Mouse (Mus musculus) erythroblast, embryonic 14.5 days (primary cell): ENCODE measurements at regions not wholly inside any gene's neighbourhood (a gene's known extent, or its start where the extent isn't known, plus 50 kb on each side); places are given as distances from the start of the nearest gene placed in this dataset.
A peak's percentile ranks its signal among the peaks of the same experiment; 100 is the strongest.

Source experiments
- H3K27me3 ChIP-seq: 2 replicates; pipeline ENCODE4 v1.6.1; 2012; ENCODE audit warnings: inconsistent platforms; ENCODE audit not compliant: control insufficient read depth
- H3K36me3 ChIP-seq: 2 replicates; pipeline ENCODE4 v1.6.1; 2012; ENCODE audit warnings: mild to moderate bottlenecking, inconsistent platforms; ENCODE audit not compliant: control insufficient read depth
- H3K4me1 ChIP-seq: 2 replicates; pipeline ENCODE4 v1.6.1; 2012; ENCODE audit warnings: inconsistent platforms; ENCODE audit not compliant: control insufficient read depth
- H3K4me3 ChIP-seq: replicated peaks from 2 replicates; pipeline ENCODE3; 2012; ENCODE audit warnings: moderate library complexity, mild to moderate bottlenecking, inconsistent platforms
- H3K9me3 ChIP-seq: 2 replicates; pipeline ENCODE4 v1.6.1; 2012; ENCODE audit warnings: low read length, inconsistent platforms, mixed read lengths; ENCODE audit not compliant: control insufficient read depth
- GATA1 ChIP-seq: IDR thresholded peaks from 2 replicates; pipeline ENCODE4 v1.6.1; 2012; ENCODE audit warnings: low read length, inconsistent platforms, mixed read lengths
- TAL1 ChIP-seq: IDR thresholded peaks from 3 replicates; pipeline ENCODE4 v1.6.1; 2012; ENCODE audit warnings: low read length, inconsistent platforms, mixed read lengths

DNA sequence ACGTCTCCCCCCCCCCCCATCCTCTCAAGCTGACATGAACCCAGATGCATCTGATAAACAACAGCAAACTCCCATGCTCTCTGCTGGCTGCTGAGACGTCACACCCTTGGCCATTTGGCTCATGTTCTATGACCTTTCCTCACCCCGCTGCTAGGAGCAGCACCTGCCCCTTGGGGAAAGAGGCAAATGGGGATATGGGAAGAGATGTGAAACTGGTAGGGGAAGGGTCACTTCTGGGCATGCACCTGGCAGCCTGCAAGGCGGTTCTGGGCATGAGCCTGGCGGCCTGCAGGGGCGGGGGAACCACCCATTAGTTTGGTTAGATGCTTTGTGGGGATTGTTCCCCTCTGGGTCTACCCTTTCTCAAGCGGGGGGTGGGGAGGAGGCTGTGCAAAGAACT lies 187.9 kb upstream of the Zfp618 start:
- Histone ChIP-seq H3K36me3 (no peaks in the 10 kb centered on the region), H3K27me3 (peaks cover 7% of the 10 kb centered on the region; the same call in 1 of the 2 replicates), H3K9me3 (no peaks in the 10 kb centered on the region), H3K4me3 (no peak overlapping the region), H3K4me1 (peaks cover 2% of the 10 kb centered on the region; the same call in 1 of the 2 replicates)
- no peak for TF ChIP-seq TAL1
- TF ChIP-seq GATA1, result no peak

DNA sequence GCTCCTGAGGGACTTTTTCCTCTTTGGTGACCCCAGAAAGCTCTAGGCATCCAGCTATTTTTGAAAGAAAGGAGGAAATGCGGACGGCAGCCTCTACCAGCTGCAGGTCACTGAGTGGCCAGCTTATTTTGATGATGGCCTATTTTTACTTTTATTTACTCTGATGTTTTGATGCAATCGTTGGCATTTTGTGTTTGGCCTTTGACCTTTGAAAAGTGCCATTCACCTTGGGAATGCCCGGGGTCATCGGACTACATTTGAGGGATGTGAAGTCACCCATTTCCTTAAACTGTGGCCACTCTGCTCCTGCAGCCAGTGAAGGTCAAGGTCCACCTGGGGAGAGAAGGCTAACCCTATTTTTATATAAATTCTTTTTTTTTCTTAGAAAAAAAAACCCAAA lies 186.8 kb upstream of the Zfp618 start:
- H3K27me3 ChIP-seq, result peaks cover 7% of the 10 kb centered on the region; the same call in 1 of the 2 replicates
- no peak for TF ChIP-seq TAL1
- TF ChIP-seq GATA1, result no peak

DNA sequence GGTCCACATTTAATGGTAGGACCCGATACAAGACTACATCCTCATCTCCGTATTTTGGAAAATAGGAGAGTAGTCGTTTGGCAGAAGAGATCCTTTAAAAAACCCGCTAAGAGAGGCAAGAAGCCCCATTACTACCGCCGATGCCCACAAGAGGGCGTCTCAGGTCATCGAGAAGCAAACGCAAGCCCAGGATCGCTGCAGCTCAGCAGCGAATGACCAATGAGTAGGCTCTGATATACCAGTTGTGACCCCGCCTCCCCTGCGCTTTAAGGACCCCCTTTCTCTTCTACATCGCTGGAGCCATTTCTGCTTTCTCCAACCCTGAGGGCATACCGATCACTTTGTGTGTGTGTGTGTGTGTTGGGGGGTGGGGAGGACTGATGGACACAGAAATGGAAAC lies 185.0 kb upstream of the Zfp618 start:
- H3K36me3 ChIP-seq, result no peaks in the 10 kb centered on the region
- H3K9me3 ChIP-seq, result no peaks in the 10 kb centered on the region
- H3K4me1 ChIP-seq, result peaks cover 2% of the 10 kb centered on the region; the same call in 1 of the 2 replicates
- TF ChIP-seq GATA1 (no peak), TAL1 (no peak)
- peaks cover 7% of the 10 kb centered on the region; the same call in 1 of the 2 replicates for H3K27me3 ChIP-seq
- peak overlapping the region; percentile 16 for H3K4me3 ChIP-seq

More for the DNA sequence above, 186.8 kb upstream of the Zfp618 start:
- no peaks in the 10 kb centered on the region for H3K9me3 ChIP-seq
- no peak overlapping the region for H3K4me3 ChIP-seq
- H3K4me1 ChIP-seq, result peaks cover 2% of the 10 kb centered on the region; the same call in 1 of the 2 replicates
- H3K36me3 ChIP-seq, result no peaks in the 10 kb centered on the region

DNA sequence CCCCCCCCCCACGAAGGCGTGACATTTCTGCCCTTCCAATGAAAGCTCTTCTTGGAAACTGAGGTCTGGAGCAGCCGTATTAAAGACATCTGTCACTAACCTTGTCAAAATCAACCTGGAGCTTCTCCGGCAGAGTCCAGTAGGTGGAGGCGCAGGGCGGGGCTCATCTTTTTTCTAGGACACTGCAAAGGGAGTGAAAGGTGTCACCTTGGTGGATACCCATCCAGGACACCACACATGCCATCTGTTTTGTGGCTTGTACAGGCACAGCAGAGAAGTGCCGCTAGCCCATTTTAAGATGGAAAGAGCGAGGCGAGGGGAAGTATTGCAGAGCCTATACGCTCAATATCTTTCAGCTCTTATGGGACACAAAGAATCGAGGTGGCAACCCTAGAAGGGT lies 184.5 kb upstream of the Zfp618 start:
- H3K36me3 ChIP-seq, result no peaks in the 10 kb centered on the region
- TF ChIP-seq TAL1 (no peak), GATA1 (no peak)
- H3K4me1 ChIP-seq, result peaks cover 2% of the 10 kb centered on the region; the same call in 1 of the 2 replicates
- H3K27me3 ChIP-seq, result peaks cover 7% of the 10 kb centered on the region; the same call in 1 of the 2 replicates
- H3K4me3 ChIP-seq, result no peak overlapping the region
- no peaks in the 10 kb centered on the region for H3K9me3 ChIP-seq

DNA sequence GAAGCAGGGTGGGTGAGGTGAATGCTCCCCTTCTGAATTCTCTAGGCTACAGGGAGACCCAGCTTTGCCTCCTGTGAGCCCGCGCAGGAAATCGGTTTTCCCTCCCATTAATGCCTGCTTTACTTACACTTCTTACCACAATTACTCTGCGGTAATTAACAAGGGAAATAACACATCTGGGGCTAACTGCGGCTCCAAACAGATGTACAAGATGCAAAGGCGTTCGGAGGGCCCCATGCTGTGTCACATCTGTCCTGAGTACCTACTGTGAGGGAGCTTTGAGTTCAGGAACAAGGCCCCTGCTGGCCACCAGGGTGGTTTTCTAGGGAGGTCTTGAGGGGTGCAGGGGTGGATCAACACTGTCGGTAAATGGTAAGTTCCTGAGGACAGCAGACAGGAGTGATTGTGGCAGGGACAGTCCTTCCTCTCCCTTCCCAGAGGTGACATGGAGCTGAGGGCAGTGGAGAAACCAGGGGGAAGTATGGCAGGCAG lies 184.0 kb upstream of the Zfp618 start:
- no peak overlapping the region for H3K4me3 ChIP-seq
- H3K9me3 ChIP-seq, result no peaks in the 10 kb centered on the region
- no peaks in the 10 kb centered on the region for H3K36me3 ChIP-seq
- H3K4me1 ChIP-seq, result peaks cover 2% of the 10 kb centered on the region; the same call in 1 of the 2 replicates
- no peak for TF ChIP-seq TAL1
- no peak for TF ChIP-seq GATA1
- peaks cover 7% of the 10 kb centered on the region; the same call in 1 of the 2 replicates for H3K27me3 ChIP-seq

DNA sequence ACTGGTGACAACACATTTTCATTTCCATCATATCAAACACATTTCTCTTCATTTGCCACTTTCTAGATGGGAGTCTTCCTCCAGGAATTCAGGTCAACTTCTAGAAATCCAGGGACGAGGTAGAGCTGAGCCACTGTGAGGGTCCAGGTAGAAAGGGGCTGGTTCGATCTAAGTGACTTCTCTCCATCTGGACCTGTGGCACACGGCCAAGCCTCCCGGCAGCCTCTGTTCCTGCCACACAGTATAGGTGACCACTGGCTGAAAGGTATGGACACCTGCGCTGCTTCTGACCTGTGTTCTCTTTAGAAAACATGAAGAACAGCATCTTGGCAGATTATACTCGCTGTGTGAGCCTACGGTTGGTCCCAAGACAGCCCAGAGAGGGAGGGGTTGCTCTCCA lies 179.7 kb upstream of the Zfp618 start:
- H3K9me3 ChIP-seq, result no peaks in the 10 kb centered on the region
- TF ChIP-seq GATA1 (no peak), TAL1 (no peak)
- H3K4me3 ChIP-seq, result no peak overlapping the region
- H3K27me3 ChIP-seq, result peaks cover 7% of the 10 kb centered on the region; the same call in 1 of the 2 replicates
- no peaks in the 10 kb centered on the region for H3K4me1 ChIP-seq
- no peaks in the 10 kb centered on the region for H3K36me3 ChIP-seq

DNA sequence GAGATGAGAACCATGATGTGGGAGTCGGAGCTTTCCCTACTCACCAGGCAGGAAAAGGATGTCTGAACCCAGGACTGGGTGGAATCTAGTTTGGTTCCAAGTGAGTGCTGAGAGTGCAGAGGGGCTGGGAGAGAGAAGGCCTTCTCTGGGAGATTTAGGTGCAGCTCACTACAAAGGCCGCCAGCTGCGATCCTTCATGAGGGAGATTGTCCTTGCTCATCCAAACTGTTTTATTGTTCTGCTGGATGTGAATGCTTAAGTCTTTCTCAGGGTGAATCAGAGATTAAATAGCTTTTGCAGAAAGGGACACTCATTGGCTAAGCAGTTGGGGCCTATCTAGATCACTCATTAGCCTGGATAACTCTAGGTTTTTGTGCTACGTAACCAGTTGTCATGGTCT lies 175.7 kb upstream of the Zfp618 start:
- no peak overlapping the region for H3K4me3 ChIP-seq
- no peaks in the 10 kb centered on the region for H3K9me3 ChIP-seq
- no peaks in the 10 kb centered on the region for H3K4me1 ChIP-seq
- TF ChIP-seq GATA1 (no peak), TAL1 (no peak)
- H3K27me3 ChIP-seq, result no peaks in the 10 kb centered on the region
- H3K36me3 ChIP-seq, result no peaks in the 10 kb centered on the region

DNA sequence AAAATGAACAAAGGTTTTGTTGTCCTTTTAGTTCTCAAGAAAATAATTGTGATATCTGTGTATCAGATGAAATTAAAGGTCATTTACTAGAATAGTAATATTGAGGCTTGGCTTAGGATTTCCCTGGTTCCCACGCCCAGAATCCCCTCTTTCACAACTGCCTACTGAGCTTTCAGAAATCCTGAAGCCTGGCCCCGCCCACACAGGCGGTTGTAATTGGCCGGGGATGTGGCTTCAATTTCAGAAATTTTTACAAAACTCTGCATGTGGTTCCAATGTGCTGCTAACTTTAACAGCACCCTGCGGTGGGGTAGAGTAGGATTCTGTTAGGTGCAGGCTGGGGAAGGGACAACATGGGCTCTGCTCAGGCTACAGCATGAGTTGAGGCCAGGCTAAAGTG lies 171.8 kb upstream of the Zfp618 start:
- Histone ChIP-seq H3K36me3 (no peaks in the 10 kb centered on the region), H3K9me3 (no peaks in the 10 kb centered on the region), H3K4me3 (no peak overlapping the region), H3K4me1 (no peaks in the 10 kb centered on the region), H3K27me3 (no peaks in the 10 kb centered on the region)
- TF ChIP-seq TAL1 (no peak), GATA1 (no peak)

DNA sequence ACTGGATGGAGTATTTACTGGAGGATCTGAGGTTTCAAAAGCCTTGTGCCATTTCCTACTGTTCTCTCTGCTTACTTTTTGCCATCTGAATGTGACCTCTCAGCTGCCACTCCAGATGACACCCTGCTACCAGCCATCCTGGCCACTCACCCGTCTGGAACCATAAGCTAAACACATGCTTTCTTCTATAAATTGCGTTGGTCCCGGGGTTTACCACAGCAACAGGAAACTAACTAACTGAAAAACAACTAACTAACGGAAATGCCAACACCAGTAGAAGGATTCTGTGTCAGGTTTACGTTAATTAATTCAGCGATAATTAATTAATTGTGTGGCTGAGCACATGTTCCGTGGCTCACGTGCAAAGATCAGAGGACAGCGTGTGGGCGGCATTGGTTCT lies 169.8 kb upstream of the Zfp618 start:
- H3K4me3 ChIP-seq, result no peak overlapping the region
- H3K36me3 ChIP-seq, result no peaks in the 10 kb centered on the region
- no peaks in the 10 kb centered on the region for H3K9me3 ChIP-seq
- H3K4me1 ChIP-seq, result no peaks in the 10 kb centered on the region
- TF ChIP-seq GATA1 (no peak), TAL1 (no peak)
- H3K27me3 ChIP-seq, result no peaks in the 10 kb centered on the region

DNA sequence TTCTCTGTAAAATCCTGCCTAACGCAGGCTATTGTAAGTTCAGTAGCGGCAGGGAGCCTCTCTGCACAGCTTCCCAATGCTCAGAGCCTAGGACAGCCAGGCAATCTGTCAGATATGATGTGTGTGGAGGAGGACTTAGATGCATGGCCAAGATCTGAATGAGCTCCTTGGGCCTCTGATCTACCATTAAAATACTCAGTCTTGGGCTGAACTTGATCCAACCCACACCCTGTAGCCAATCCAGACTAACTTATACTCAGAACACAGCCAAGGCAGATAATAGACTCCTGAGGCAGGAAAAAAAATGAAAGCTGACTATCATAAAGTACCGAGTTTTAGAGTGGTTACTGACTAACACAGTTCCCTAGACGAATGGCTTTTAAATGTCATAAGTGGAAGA lies 165.4 kb upstream of the Zfp618 start:
- H3K36me3 ChIP-seq, result no peaks in the 10 kb centered on the region
- H3K27me3 ChIP-seq, result no peaks in the 10 kb centered on the region
- no peaks in the 10 kb centered on the region; the same call in 1 of the 2 replicates for H3K9me3 ChIP-seq
- no peak for TF ChIP-seq GATA1
- TF ChIP-seq TAL1, result no peak
- H3K4me1 ChIP-seq, result no peaks in the 10 kb centered on the region
- H3K4me3 ChIP-seq, result no peak overlapping the region
